Mouse (Mus musculus) limb, embryonic 15.5 days (tissue): ENCODE data around the gene Fgf15. TPM values are rescaled to one million over a fixed set of nuclear protein-coding genes. Genes with fewer than 3 reads are reported as not detected.

Experiments used
- ATAC-seq: fragments of 200-750 bp; cut with Nextera tagmentation; 2 replicates; pipeline ENCODE4 v1.8.0; 2017; ENCODE audit warnings: low read depth, moderate TSS enrichment; ENCODE audit not compliant: insufficient number of reproducible peaks, low FRiP score, low TSS enrichment
- H3K27ac ChIP-seq: fragments of 300-500 bp; sonication (generic); 2 replicates; pipeline ENCODE4 v1.5.1; 2015; ENCODE audit warnings: moderate library complexity, mild to moderate bottlenecking, inconsistent platforms
- H3K27me3 ChIP-seq: fragments of 300-500 bp; sonication (generic); 2 replicates; pipeline ENCODE4 v1.6.1; 2015; ENCODE audit warnings: inconsistent platforms
- H3K36me3 ChIP-seq: fragments of 300-500 bp; sonication (generic); 2 replicates; pipeline ENCODE4 v1.6.1; 2015; ENCODE audit warnings: inconsistent platforms
- H3K4me1 ChIP-seq: fragments of 300-500 bp; sonication (generic); 2 replicates; pipeline ENCODE4 v1.6.1; 2015; ENCODE audit warnings: inconsistent platforms
- H3K4me2 ChIP-seq: fragments of 300-500 bp; sonication (generic); 2 replicates; pipeline ENCODE4 v1.6.1; 2015; ENCODE audit warnings: mild to moderate bottlenecking, inconsistent platforms
- H3K4me3 ChIP-seq: fragments of 300-500 bp; sonication (generic); 2 replicates; pipeline ENCODE4 v1.5.1; 2015; ENCODE audit warnings: mild to moderate bottlenecking, inconsistent platforms
- H3K9ac ChIP-seq: fragments of 300-500 bp; sonication (generic); 2 replicates; pipeline ENCODE4 v1.6.1; 2015; ENCODE audit warnings: inconsistent platforms
- H3K9me3 ChIP-seq: fragments of 300-500 bp; sonication (generic); 2 replicates; pipeline ENCODE4 v1.6.1; 2016; ENCODE audit warnings: inconsistent platforms
- WGBS: fragments of 180-500 bp; shearing (Covaris S2); methylation state at CpG from one replicate; pipeline ENCODE4 v1.1.7; 2015; 5-methylcytosine and 5-hydroxymethylcytosine counted together
- polyA plus RNA-seq: library from polyadenylated mRNA; unstranded; fragments of >200 nt; fragmentation: Nextera tagmentation; extraction: Ambion mirVana; gene quantifications from 2 replicates; pipeline ENCODE4 v1.2.1, GENCODE M21; 2015

The Fgf15 gene
- polyA plus RNA-seq, result not detected in 2 replicates

DNA sequence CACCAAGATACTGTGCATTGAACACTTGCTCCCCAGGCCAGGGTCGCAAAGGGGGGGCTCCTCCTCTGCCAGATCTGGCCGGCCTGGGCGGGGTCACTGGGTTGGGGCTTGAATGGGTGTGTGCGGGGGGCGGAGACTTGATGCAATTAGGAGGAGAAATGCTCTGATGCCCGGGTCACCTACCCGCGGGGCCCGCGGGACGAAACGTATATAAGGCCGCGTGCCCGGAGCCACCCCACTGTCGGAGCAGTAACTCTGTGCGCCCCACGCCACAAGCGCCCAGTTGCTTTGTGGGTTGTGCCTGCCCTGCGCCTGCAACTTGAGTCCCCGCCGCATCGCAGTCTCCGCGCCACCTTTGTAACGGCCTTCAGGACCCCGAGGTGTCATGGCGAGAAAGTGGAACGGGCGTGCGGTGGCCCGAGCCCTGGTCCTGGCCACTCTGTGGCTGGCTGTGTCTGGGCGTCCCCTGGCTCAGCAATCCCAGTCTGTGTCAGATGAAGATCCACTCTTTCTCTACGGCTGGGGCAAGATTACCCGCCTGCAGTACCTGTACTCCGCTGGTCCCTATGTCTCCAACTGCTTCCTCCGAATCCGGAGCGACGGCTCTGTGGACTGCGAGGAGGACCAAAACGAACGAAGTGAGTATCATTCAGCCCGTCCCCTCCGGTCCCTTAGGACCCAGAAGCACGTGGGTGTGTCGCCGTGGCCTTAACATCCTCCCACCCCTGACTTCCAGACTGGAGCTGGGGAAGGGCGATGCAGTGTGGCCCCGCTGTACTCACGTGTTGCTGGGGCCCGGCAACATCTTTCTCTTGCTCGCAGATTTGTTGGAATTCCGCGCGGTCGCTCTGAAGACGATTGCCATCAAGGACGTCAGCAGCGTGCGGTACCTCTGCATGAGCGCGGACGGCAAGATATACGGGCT, at the start of gene Fgf15:
Fgf15 (plus strand) TSS at position 238 of the 925 bp plus-strand sequence.
- H3K4me2 ChIP-seq, result peak within 1 kb of the TSS; percentile 86
- H3K27me3 ChIP-seq, result peaks cover 63% of the 10 kb centered on the region
- H3K9ac ChIP-seq, result 0 out of 2 replicates have a peak within 1 kb of the TSS, but pooled peaks have one; percentile 18
- peaks cover 26% of the 10 kb centered on the region for H3K4me1 ChIP-seq
- peak within 1 kb of the TSS; percentile 45 for H3K4me3 ChIP-seq
- no peaks in the 10 kb centered on the region for H3K36me3 ChIP-seq
- peak; percentile 40; the same call in 1 of the 2 replicates for ATAC-seq
- H3K9me3 ChIP-seq, result no peaks in the 10 kb centered on the region
- no peak within 1 kb of the TSS for H3K27ac ChIP-seq
- under 1% methylated on average over 65 of the region's 65 CpGs for WGBS

DNA sequence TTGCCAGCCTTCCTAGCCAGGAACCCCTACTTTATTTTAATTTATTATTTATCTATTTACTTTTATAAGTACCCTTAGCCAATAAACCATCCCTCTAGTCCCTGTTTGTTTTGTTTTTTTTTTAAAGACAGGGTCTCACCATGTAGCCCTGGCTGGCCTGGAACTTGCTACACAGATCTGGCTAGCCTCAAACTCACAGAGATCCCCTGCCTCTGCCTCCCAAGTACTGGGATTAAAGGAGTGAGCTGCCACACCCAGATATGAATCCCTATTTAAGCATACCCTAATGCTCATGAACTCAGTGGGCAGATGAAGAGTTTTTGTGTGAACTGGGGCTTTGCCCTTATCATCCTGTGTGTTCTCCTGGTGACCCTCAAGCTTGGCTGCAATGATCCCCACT, 49.3 kb upstream of the Fgf15 start, which contains the start of gene Fgf4:
Fgf4 (plus strand) TSS at position 301 of the 400 bp plus-strand sequence.
- H3K27me3 ChIP-seq, result peaks cover 24% of the 10 kb centered on the region
- H3K9me3 ChIP-seq, result no peaks in the 10 kb centered on the region
- no peaks in the 10 kb centered on the region for H3K4me1 ChIP-seq
- no peak within 1 kb of the TSS for H3K9ac ChIP-seq
- H3K36me3 ChIP-seq, result no peaks in the 10 kb centered on the region
- ATAC-seq, result no peak
- H3K4me3 ChIP-seq, result no peak within 1 kb of the TSS
- no peak within 1 kb of the TSS for H3K4me2 ChIP-seq
- H3K27ac ChIP-seq, result no peak within 1 kb of the TSS

DNA sequence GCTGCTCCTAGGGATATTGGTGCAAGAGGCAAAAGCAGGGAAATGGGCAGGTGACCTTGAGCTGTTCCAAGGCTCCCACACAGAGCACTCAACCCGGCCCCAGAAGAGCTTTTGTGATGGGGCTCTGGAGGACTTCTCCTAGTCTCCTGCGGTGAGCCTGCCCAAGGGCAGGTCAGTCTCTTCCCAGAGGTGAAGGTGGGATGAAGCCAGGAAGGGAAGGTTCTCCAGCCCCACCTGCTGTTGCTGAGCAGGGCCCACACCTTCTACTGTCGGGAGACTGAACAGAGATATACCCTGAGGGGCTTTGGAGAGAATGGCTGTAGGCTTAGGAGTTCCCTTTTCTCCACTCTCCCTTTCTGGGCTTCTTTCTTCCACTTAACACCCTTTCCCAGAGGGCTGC, 45.0 kb upstream of the Fgf15 start:
- ATAC-seq, result no peak
- Histone ChIP-seq H3K4me2 (no peak overlapping the region), H3K27ac (no peak overlapping the region), H3K9ac (no peak overlapping the region), H3K4me3 (no peak overlapping the region), H3K36me3 (no peaks in the 10 kb centered on the region), H3K4me1 (no peaks in the 10 kb centered on the region), H3K27me3 (peaks cover 11% of the 10 kb centered on the region), H3K9me3 (no peaks in the 10 kb centered on the region)
- WGBS, result 40% methylated on average over 3 of the region's 3 CpGs

DNA sequence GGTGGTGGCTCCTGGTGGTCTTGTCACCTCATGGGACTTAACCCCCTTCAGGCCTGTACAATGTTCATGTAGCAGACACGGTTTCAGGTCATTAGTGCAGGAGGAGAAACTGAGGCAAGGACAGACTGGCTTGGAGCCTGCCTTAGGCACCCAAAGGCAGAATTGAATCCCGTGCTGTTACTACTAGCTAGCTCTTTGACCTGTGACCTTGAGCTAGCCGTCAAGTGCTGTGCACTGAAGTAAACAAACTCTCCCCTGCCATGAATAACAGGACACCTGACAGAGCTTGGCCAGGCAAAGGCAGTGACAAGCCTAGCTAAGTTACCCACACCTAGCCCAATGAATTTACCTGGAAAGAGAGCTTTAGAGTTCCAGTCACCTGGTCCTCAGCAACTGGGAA, 41.4 kb upstream of the Fgf15 start:
- Histone ChIP-seq H3K9me3 (no peaks in the 10 kb centered on the region), H3K36me3 (no peaks in the 10 kb centered on the region), H3K27me3 (peaks cover 29% of the 10 kb centered on the region), H3K4me3 (no peak overlapping the region), H3K4me2 (no peak overlapping the region), H3K4me1 (no peaks in the 10 kb centered on the region), H3K27ac (no peak overlapping the region), H3K9ac (no peak overlapping the region)
- no peak for ATAC-seq
- WGBS, result 38% methylated on average over 3 of the region's 3 CpGs

DNA sequence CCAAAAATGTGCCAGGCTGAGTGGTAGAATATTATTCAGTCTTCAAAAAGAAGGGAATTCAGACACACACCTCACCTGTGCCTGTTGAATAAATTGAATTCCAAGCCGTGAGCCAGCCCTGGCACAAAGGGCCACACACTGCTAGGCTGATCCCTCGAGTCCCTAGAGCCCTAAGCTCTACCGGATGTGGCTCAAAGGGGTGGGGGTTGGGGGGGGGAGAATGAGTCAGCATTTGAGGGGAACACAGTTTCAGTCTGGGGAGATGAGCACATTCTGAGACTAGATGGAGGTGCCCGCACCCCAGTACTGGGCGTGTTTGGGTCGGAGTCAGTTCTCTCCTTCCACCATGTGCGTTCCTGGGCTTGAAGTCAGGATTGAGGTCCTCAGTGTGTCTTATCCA, 39.2 kb upstream of the Fgf15 start:
- 83% methylated on average over 7 of the region's 7 CpGs for WGBS
- H3K4me2 ChIP-seq, result no peak overlapping the region
- no peaks in the 10 kb centered on the region for H3K9me3 ChIP-seq
- peaks cover 43% of the 10 kb centered on the region for H3K27me3 ChIP-seq
- no peak overlapping the region for H3K4me3 ChIP-seq
- H3K27ac ChIP-seq, result no peak overlapping the region
- H3K36me3 ChIP-seq, result no peaks in the 10 kb centered on the region
- H3K9ac ChIP-seq, result no peak overlapping the region
- H3K4me1 ChIP-seq, result peaks cover 12% of the 10 kb centered on the region
- ATAC-seq, result no peak

DNA sequence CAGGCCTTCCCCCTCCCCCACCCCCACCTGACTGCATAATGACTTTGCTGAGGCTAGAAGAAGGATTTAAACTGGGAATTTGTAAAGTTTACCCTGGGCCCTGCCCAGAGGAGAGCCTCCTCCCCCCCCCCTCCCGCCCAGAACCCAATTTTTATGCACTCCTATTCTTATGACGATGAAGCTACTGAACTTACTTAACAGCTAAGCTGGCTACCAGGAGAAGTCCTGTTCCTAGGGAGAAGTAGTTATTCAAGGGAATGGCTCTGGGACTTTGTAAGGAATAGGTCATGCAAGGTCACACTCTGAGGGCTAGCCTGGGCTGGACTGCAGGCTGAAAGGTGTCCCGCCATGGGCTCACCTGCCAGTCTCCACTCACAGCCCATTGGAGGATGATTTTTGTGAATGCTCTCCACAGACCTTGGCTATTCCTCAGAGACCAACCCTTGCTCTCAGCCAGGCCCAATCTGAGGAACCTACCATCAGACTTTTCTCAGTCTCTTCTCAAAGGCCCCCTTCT, 38.4 kb upstream of the Fgf15 start:
- H3K4me3 ChIP-seq, result no peak overlapping the region
- H3K4me1 ChIP-seq, result peaks cover 13% of the 10 kb centered on the region
- no peak overlapping the region for H3K9ac ChIP-seq
- H3K9me3 ChIP-seq, result no peaks in the 10 kb centered on the region
- no peak overlapping the region for H3K27ac ChIP-seq
- peaks cover 50% of the 10 kb centered on the region for H3K27me3 ChIP-seq
- no peaks in the 10 kb centered on the region for H3K36me3 ChIP-seq
- no peak for ATAC-seq
- H3K4me2 ChIP-seq, result no peak overlapping the region
- WGBS, result 67% methylated on average over 3 of the region's 3 CpGs

DNA sequence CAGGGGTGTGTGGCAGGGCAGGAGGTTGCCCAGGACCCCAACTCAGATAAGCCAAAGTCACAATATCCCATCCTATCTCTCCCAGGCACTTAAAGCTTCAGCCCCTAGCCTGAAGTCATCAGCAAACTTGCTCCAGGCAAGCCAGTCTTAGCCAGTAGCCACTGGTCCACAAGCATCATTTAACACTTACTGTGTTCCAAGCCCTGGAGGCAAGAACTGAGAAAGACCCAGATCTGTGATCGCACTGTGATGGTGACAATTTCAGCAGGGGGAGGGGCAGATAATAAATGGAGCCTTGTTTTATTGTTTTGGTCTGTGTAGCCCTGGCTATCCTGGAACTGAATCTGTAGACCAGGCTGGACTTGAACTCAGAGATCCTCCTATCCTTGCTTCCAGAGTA, 37.6 kb upstream of the Fgf15 start:
- Histone ChIP-seq H3K27me3 (peaks cover 58% of the 10 kb centered on the region), H3K4me3 (no peak overlapping the region), H3K9ac (no peak overlapping the region), H3K4me2 (no peak overlapping the region), H3K4me1 (peaks cover 13% of the 10 kb centered on the region), H3K36me3 (no peaks in the 10 kb centered on the region), H3K9me3 (no peaks in the 10 kb centered on the region), H3K27ac (no peak overlapping the region)
- WGBS, result 70% methylated on average over 1 of the region's 1 CpGs
- no peak for ATAC-seq

DNA sequence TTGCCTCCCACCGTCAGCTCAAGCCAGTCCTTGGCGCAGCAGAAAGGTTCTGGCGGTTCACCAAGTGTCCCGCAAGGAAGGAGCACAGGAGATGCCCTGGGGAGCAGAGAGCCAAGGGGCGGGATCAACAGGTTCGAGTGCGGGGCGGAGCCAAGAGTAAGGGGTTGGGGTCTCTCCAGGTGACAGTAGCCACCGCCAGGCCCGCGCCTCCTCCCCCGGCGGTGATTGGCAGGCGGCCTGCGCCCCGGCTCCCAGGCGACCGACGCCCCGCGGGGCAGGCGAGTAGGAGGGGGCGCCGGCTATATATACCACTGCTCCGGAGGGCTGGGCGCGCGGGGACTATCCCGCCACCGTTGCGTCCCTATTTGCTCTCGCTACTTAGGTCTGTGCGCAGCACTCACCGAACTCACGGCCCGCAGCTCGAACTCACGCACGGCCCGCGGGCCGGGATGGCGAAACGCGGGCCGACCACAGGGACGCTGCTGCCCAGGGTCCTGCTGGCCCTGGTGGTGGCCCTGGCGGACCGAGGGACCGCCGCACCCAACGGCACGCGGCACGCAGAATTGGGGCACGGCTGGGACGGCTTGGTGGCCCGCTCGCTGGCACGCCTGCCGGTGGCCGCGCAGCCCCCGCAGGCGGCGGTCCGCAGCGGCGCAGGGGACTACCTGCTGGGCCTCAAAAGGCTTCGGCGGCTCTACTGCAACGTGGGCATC, 35.1 kb upstream of the Fgf15 start:
- 1% methylated on average over 63 of the region's 72 CpGs for WGBS
- peak overlapping the region; percentile 27 for H3K4me3 ChIP-seq
- H3K27me3 ChIP-seq, result peaks cover 78% of the 10 kb centered on the region
- no peak overlapping the region for H3K9ac ChIP-seq
- H3K9me3 ChIP-seq, result no peaks in the 10 kb centered on the region
- H3K36me3 ChIP-seq, result no peaks in the 10 kb centered on the region
- peaks cover 13% of the 10 kb centered on the region for H3K4me1 ChIP-seq
- ATAC-seq, result no peak
- no peak overlapping the region for H3K27ac ChIP-seq
- peak overlapping the region; percentile 36 for H3K4me2 ChIP-seq

DNA sequence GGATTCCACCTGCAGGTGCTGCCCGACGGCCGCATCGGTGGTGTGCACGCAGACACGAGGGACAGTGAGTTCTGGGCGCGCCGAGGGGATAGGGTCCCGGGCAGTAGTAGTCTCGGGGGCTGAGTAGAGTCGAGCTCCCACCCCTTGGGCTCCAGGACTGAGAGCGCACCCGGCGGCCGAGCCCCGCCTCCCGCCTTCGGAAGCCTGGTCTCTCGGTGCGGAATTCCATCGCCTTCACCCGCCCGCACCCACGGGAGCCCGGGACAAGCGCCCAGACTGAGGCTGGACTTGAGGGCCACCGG, 34.6 kb upstream of the Fgf15 start:
- Histone ChIP-seq H3K4me1 (peaks cover 13% of the 10 kb centered on the region), H3K27ac (no peak overlapping the region), H3K9ac (no peak overlapping the region), H3K4me3 (peak overlapping the region; percentile 27), H3K4me2 (peak overlapping the region; percentile 36), H3K27me3 (peaks cover 83% of the 10 kb centered on the region), H3K36me3 (no peaks in the 10 kb centered on the region), H3K9me3 (no peaks in the 10 kb centered on the region)
- WGBS, result under 1% methylated on average over 26 of the region's 28 CpGs
- no peak for ATAC-seq

DNA sequence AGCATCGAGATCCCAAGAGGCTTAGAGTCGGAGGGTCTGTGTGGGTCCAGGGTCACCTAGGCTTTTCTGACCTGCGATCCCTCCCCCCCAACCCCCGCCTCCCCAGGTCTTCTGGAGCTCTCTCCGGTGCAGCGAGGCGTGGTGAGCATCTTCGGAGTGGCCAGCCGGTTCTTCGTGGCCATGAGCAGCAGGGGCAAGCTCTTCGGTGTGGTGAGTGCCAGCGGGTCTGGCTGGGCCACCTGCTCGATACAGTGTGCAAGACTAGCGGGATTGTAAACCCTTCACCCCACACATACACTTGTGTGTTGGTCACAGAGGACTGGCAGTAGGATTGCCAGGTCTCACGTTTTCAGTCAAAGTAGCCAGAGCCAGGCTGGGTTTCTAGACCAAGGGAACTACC, 34.2 kb upstream of the Fgf15 start:
- ATAC-seq, result no peak
- 3% methylated on average over 15 of the region's 15 CpGs for WGBS

DNA sequence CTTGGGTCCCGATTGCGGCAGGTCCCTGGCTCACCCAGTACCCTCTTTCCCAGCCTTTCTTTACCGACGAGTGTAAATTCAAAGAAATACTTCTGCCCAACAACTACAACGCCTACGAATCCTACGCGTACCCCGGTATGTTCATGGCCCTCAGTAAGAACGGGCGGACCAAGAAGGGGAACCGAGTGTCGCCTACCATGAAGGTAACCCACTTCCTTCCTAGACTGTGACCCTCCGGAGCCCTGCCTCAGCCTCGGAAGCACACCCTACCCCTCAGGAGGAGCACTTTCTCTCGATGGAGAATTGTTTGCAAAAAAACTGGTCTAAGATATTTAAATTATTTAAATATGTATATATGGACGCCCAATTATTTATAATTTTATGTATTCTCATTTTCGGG, 33.6 kb upstream of the Fgf15 start:
- Histone ChIP-seq H3K27me3 (peaks cover 93% of the 10 kb centered on the region), H3K27ac (no peak overlapping the region), H3K36me3 (no peaks in the 10 kb centered on the region), H3K4me2 (no peak overlapping the region), H3K4me1 (peaks cover 13% of the 10 kb centered on the region), H3K4me3 (no peak overlapping the region), H3K9ac (no peak overlapping the region), H3K9me3 (no peaks in the 10 kb centered on the region)
- ATAC-seq, result no peak
- WGBS, result 3% methylated on average over 18 of the region's 18 CpGs

More for the DNA sequence above, 34.2 kb upstream of the Fgf15 start:
- H3K9ac ChIP-seq, result no peak overlapping the region
- H3K4me2 ChIP-seq, result peak overlapping the region; percentile 36
- H3K4me1 ChIP-seq, result peaks cover 13% of the 10 kb centered on the region
- no peak overlapping the region for H3K27ac ChIP-seq
- H3K27me3 ChIP-seq, result peaks cover 87% of the 10 kb centered on the region
- H3K9me3 ChIP-seq, result no peaks in the 10 kb centered on the region
- no peaks in the 10 kb centered on the region for H3K36me3 ChIP-seq
- peak overlapping the region; percentile 27 for H3K4me3 ChIP-seq

DNA sequence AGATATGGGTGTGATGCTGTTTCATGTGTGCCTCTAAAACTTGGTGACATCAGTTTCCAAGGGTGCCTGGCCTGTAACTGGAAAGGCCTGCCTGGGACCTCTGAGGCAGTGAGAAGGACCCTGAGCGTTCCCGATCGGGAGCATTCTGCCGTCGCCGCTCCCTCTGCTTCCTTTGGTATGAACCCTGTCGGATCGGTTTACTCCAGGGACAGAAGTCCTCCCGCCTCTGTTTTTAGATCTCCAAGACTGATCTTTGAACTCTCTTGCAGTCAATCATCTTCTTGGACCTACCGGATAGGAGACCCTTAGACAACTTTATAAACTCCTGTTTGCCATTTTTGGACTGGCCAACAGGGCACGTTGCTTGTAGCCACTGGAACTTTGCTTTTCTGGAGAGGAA, 33.1 kb upstream of the Fgf15 start:
- 3% methylated on average over 11 of the region's 11 CpGs for WGBS
- Histone ChIP-seq H3K27ac (no peak overlapping the region), H3K36me3 (no peaks in the 10 kb centered on the region), H3K4me1 (peaks cover 13% of the 10 kb centered on the region), H3K27me3 (peaks cover 91% of the 10 kb centered on the region), H3K4me3 (no peak overlapping the region), H3K9me3 (no peaks in the 10 kb centered on the region), H3K9ac (no peak overlapping the region), H3K4me2 (no peak overlapping the region)
- ATAC-seq, result no peak
